Mouse (Mus musculus) heart, adult 2 months (tissue): Measurements from ENCODE around the gene Syce3. TPM values are rescaled to one million over a fixed set of nuclear protein-coding genes. Genes with fewer than 3 reads are reported as not detected.

Experiments
- DNase-seq, 2 experiments: peaks; one replicate each; pipeline ENCODE4 v3.0.0; 2021
- H3K27ac ChIP-seq: fragments of 200-600 bp; 2 replicates; pipeline ENCODE4 v1.8.1; 2022
- H3K27me3 ChIP-seq: fragments of 200-500 bp; 2 replicates; pipeline ENCODE4 v1.6.1; 2012; ENCODE audit warnings: mild to moderate bottlenecking, low read length, inconsistent platforms, mixed read lengths; ENCODE audit not compliant: control insufficient read depth, insufficient read depth
- H3K36me3 ChIP-seq: fragments of 200-500 bp; 2 replicates; pipeline ENCODE4 v1.6.1; 2012; ENCODE audit warnings: low read length, inconsistent platforms; ENCODE audit not compliant: control insufficient read depth, insufficient read depth
- H3K4me1 ChIP-seq: fragments of 200-500 bp; 2 replicates; pipeline ENCODE4 v1.6.1; 2011; ENCODE audit warnings: low read length; ENCODE audit not compliant: control insufficient read depth, insufficient read depth
- H3K4me3 ChIP-seq: fragments of 200-600 bp; 2 replicates; pipeline ENCODE4 v1.8.1; 2022
- H3K79me2 ChIP-seq: fragments of 200-500 bp; replicated peaks from 2 replicates; pipeline ENCODE4 v1.6.1; 2012; ENCODE audit warnings: mild to moderate bottlenecking, inconsistent platforms, low read length, moderate library complexity, mixed read lengths; ENCODE audit not compliant: control insufficient read depth, insufficient read depth
- H3K9ac ChIP-seq: fragments of 200-500 bp; 2 replicates; pipeline ENCODE4 v1.6.1; 2012; ENCODE audit warnings: low read depth, mild to moderate bottlenecking, control low read depth, inconsistent platforms, low read length, mixed read lengths
- CTCF ChIP-seq: fragments of 200-600 bp; IDR thresholded peaks from 2 replicates; pipeline ENCODE4 v1.8.1; 2022; ENCODE audit warnings: antibody characterized with exemption, mild to moderate bottlenecking, moderate library complexity
- EP300 ChIP-seq: fragments of 200-500 bp; IDR thresholded peaks from 2 replicates; pipeline ENCODE4 v1.6.1; 2011; ENCODE audit warnings: low read depth, low read length, control low read depth; ENCODE audit not compliant: insufficient read depth
- POLR2A ChIP-seq: fragments of 200-500 bp; IDR thresholded peaks from 2 replicates; pipeline ENCODE4 v1.6.1; 2011; ENCODE audit warnings: mild to moderate bottlenecking, low read depth, low read length, control low read depth; ENCODE audit not compliant: insufficient read depth
- WGBS: fragments of 180-500 bp; shearing (Covaris S2); methylation state at CpG from one replicate; pipeline ENCODE4 v1.1.7; 2018; 5-methylcytosine and 5-hydroxymethylcytosine counted together
- intact Hi-C: fragments of 180-260 bp; cut with DNase I; formaldehyde crosslinking; loops from one replicate; pipeline ENCODE4 v1.15.1; 2025
- long read RNA-seq: library from polyadenylated mRNA; stranded (forward); transcript quantifications from one replicate; pipeline ENCODE4 v2.0.0, GENCODE M21; 2021
- polyA plus RNA-seq: library from polyadenylated mRNA; depleted of rRNA; stranded (reverse); fragments of >200 nt; gene quantifications from 2 replicates; pipeline ENCODE4 v1.2.3, GENCODE M21; 2012; rRNA removed
- total RNA-seq, 2 experiments: library from RNA; stranded (reverse); gene quantifications; 2 replicates each; pipeline ENCODE4 v1.2.3; 2021

Gene Syce3
- not detected for total RNA-seq
- not detected in 2 replicates for polyA plus RNA-seq
- long read RNA-seq, result 0 reads

DNA sequence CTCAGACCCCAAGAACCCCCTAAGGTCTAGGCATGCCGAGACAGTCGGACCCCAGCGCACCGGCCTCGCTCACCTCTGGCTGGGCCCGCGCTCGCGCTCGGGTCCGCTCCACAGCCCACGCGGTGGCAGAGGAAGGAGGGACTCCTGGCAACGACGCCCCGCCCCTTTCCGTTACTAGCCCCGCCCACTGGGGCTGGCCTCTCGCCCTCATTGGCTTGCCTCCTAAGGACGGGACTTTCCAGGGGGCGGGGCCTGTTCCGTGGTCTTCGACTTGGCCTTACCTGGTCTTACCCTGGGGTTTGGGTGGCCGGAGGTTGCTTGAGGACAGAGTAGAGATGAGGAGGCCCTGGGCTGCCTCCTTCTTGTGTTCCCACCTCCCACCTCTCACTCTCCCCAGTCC is at the start of gene Syce3:
Gene Syce3 (minus strand): TSS at position 386 of the 400 bp plus-strand sequence.
- H3K9ac ChIP-seq, result no peak within 1 kb of the TSS
- H3K27ac ChIP-seq, result no peak within 1 kb of the TSS
- intact Hi-C loops, result no loop called here
- no peaks in the 10 kb centered on the region for H3K79me2 ChIP-seq
- TF ChIP-seq EP300 (no peak), POLR2A (no peak), CTCF (no peak)
- no peak within 1 kb of the TSS for H3K4me3 ChIP-seq
- no peak for DNase-seq
- no peaks in the 10 kb centered on the region for H3K4me1 ChIP-seq
- H3K36me3 ChIP-seq, result no peaks in the 10 kb centered on the region
- H3K27me3 ChIP-seq, result no peaks in the 10 kb centered on the region
- 77% methylated on average over 24 of the region's 24 CpGs for WGBS

DNA sequence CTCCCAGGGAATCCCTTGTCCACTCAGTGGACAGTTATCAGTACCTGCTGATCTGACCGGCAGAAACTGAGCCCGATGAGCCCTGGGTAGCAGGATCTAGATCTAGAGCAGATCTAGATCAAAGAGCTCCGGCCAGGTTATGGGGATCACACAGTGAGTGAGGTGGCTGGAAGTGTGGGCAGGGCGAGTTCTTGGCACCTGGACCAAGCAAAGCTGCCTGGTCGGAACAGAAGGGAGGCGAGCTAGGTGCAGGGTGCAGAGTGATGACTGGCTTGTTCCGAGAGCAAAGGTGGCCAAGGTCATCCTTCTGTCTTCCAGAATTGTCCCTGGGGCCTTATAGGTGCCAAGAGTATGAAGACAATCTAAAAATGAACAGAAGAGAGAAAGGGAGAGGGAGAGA is 49.5 kb upstream of the Syce3 start:
- 60% methylated on average over 7 of the region's 7 CpGs for WGBS
- no peaks in the 10 kb centered on the region for H3K36me3 ChIP-seq
- no peaks in the 10 kb centered on the region for H3K4me1 ChIP-seq
- intact Hi-C loops, result no loop called here
- peaks cover 1% of the 10 kb centered on the region; the same call in 1 of the 2 replicates for H3K27me3 ChIP-seq
- no peak overlapping the region for H3K4me3 ChIP-seq
- DNase-seq, result no peak
- no peak overlapping the region for H3K9ac ChIP-seq
- H3K79me2 ChIP-seq, result no peaks in the 10 kb centered on the region
- no peak overlapping the region for H3K27ac ChIP-seq
- TF ChIP-seq CTCF (no peak), EP300 (no peak), POLR2A (no peak)

DNA sequence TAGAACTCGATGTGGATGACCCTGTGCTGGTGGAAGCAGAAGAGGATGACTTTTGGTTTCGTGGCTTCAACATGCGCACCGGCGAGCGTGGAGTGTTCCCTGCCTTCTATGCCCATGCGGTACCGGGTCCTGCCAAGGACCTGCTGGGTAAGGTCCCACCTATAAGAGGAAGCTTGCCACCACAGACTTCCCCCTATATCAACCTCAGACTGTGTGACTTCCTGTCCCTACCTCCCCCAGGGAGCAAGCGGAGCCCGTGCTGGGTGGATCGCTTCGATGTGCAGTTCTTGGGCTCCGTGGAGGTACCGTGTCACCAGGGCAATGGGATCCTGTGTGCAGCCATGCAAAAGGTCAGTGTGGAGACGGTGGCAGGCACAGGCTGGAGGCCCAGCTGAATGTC is 48.6 kb upstream of the Syce3 start:
- no peak overlapping the region for H3K9ac ChIP-seq
- H3K4me1 ChIP-seq, result no peaks in the 10 kb centered on the region
- 74% methylated on average over 15 of the region's 15 CpGs for WGBS
- H3K27ac ChIP-seq, result no peak overlapping the region
- no peaks in the 10 kb centered on the region for H3K36me3 ChIP-seq
- no peaks in the 10 kb centered on the region for H3K79me2 ChIP-seq
- intact Hi-C loops, result no loop called here
- H3K4me3 ChIP-seq, result no peak overlapping the region
- H3K27me3 ChIP-seq, result peaks cover 4% of the 10 kb centered on the region; the same call in 1 of the 2 replicates
- DNase-seq, result no peak
- TF ChIP-seq CTCF, result no peak

DNA sequence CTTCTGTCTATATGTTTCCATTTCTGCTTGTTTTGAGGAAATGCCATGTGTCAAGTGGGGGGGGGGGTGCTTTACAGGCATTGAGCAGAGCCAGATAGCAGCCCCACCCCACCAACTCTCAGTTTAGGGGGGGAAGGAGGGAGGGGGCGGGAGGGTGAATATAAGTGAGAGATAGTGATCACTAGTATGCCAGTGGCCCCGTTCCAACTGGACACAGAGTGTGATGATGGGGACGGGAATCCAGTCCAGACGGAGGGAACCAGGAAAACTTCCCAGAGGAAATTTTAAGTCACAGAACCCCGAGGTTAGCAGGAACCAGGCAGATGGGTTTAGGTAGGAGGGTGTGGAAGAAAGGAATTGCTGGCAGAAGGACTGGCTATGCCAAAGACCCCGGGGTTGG is 45.3 kb upstream of the Syce3 start:
- intact Hi-C loops, result no loop called here
- Histone ChIP-seq H3K27me3 (peaks cover 6% of the 10 kb centered on the region; the same call in 1 of the 2 replicates), H3K79me2 (no peaks in the 10 kb centered on the region), H3K4me3 (no peak overlapping the region), H3K36me3 (no peaks in the 10 kb centered on the region), H3K4me1 (no peaks in the 10 kb centered on the region), H3K27ac (no peak overlapping the region), H3K9ac (no peak overlapping the region)
- WGBS, result 45% methylated on average over 6 of the region's 6 CpGs
- TF ChIP-seq CTCF, result no peak
- DNase-seq, result no peak

DNA sequence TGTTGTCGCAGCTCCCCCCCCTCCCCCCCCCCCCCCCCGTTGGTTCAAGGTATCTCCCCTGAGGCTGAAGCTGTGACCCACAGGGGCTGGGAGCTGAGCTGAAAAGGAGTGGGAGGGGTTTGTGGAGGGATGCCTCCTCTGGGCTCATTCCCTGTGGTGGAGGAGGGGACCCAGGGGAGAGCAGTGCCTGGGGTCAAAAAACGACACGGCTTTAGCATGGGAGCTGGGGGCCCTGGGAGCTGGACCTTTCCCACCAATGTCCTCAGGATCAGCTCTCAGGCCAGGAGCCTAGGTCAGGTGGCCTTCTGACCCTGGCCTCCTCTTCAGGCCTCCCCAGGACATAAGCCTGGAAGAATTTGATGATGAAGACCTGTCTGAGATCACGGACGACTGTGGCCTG is 44.6 kb upstream of the Syce3 start:
- Histone ChIP-seq H3K79me2 (no peaks in the 10 kb centered on the region), H3K36me3 (no peaks in the 10 kb centered on the region), H3K27me3 (peaks cover 6% of the 10 kb centered on the region; the same call in 1 of the 2 replicates), H3K9ac (no peak overlapping the region), H3K27ac (no peak overlapping the region), H3K4me3 (no peak overlapping the region), H3K4me1 (no peaks in the 10 kb centered on the region)
- intact Hi-C loops, result no loop called here
- DNase-seq, result no peak
- 23% methylated on average over 5 of the region's 6 CpGs for WGBS
- TF ChIP-seq POLR2A (no peak), CTCF (no peak), EP300 (no peak)

DNA sequence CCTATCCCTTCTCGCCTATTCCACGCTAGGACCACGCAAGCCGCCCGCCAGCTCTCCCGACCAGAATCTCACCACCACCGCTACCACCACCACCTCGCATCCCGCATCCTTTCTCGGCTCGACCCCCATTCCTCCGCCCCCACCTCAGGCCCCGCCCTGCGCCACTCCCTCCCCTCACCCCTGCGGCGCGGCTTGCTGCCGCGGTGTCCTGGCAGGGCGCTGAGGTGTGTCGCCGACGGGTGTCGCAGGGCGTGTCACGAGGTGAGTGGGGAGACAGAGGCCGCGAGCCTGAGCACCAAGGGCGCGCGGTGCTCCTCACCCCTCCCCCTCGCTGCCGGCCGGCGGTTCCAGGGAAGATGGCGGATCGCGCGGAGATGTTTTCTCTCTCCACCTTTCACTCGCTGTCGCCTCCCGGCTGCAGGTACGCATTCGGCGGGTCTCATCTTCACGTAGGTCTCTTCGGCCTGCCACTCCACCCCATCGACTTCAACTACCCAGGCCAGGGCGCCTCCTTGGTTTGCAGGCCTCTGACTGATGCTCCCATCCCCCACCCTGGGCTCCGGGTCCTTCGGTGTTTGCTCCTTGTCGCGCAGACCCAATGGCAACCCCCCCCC is 43.7 kb upstream of the Syce3 start, which contains the start of gene Mapk8ip2:
Gene Mapk8ip2 (plus strand): TSS at position 49 of the 614 bp plus-strand sequence.
- Histone ChIP-seq H3K4me3 (peak within 1 kb of the TSS; percentile 14; the same call in 1 of the 2 replicates), H3K79me2 (no peaks in the 10 kb centered on the region), H3K36me3 (no peaks in the 10 kb centered on the region), H3K27me3 (peaks cover 6% of the 10 kb centered on the region; the same call in 1 of the 2 replicates), H3K9ac (no peak within 1 kb of the TSS), H3K27ac (no peak within 1 kb of the TSS), H3K4me1 (no peaks in the 10 kb centered on the region)
- 1% methylated on average over 53 of the region's 53 CpGs for WGBS
- no peak for DNase-seq
- intact Hi-C loops, result no loop called here
- TF ChIP-seq CTCF (no peak), POLR2A (no peak), EP300 (no peak)
